Mouse (Mus musculus) stomach, embryonic 16.5 days (tissue): ENCODE results near the gene Rhou. TPM values are rescaled to one million over a fixed set of nuclear protein-coding genes. Genes with fewer than 3 reads are reported as not detected.
A peak's percentile ranks its signal among the peaks of the same experiment; 100 is the strongest.

Experiments used
- ATAC-seq: fragments of 200-750 bp; cut with Nextera tagmentation; 2 replicates; pipeline ENCODE4 v1.8.0; 2017; ENCODE audit warnings: moderate number of reproducible peaks, moderate TSS enrichment; ENCODE audit not compliant: insufficient read depth, low FRiP score
- H3K27ac ChIP-seq: fragments of 300-500 bp; sonication (generic); 2 replicates; pipeline ENCODE4 v1.5.1; 2014; ENCODE audit warnings: low read length
- H3K27me3 ChIP-seq: fragments of 300-500 bp; sonication (generic); 2 replicates; pipeline ENCODE4 v1.6.1; 2014; ENCODE audit warnings: low read length, control low read depth, mixed read lengths; ENCODE audit not compliant: control insufficient read depth, insufficient read depth
- H3K36me3 ChIP-seq: fragments of 300-500 bp; sonication (generic); 2 replicates; pipeline ENCODE4 v1.6.1; 2014; ENCODE audit warnings: low read length; ENCODE audit not compliant: control insufficient read depth, insufficient read depth
- H3K4me1 ChIP-seq: fragments of 300-500 bp; sonication (generic); 2 replicates; pipeline ENCODE4 v1.6.1; 2014; ENCODE audit warnings: low read length, control low read depth, mixed read lengths; ENCODE audit not compliant: control insufficient read depth, insufficient read depth
- H3K4me2 ChIP-seq: fragments of 300-500 bp; sonication (generic); 2 replicates; pipeline ENCODE4 v1.6.1; 2014; ENCODE audit warnings: low read depth, low read length, mixed read lengths
- H3K4me3 ChIP-seq: fragments of 300-500 bp; sonication (generic); replicated peaks from 2 replicates; pipeline ENCODE4 v1.5.1; 2014; ENCODE audit warnings: mild to moderate bottlenecking, low read length
- H3K9ac ChIP-seq: fragments of 300-500 bp; sonication (generic); 2 replicates; pipeline ENCODE4 v1.6.1; 2014; ENCODE audit warnings: low read length
- H3K9me3 ChIP-seq: fragments of 300-500 bp; sonication (generic); replicated peaks from 2 replicates; pipeline ENCODE4 v1.6.1; 2016; ENCODE audit warnings: low read length, control low read depth; ENCODE audit not compliant: control insufficient read depth
- WGBS: fragments of 180-500 bp; shearing (Covaris S2); extraction: QIAGEN DNeasy Blood & Tissue Kit; methylation state at CpG from one replicate; pipeline ENCODE4 v1.1.7; 2014; 5-methylcytosine and 5-hydroxymethylcytosine counted together
- polyA plus RNA-seq: library from polyadenylated mRNA; unstranded; fragments of >200 nt; fragmentation: Nextera tagmentation; extraction: Ambion mirVana; gene quantifications from 2 replicates; pipeline ENCODE4 v1.2.1, GENCODE M21; 2015

The Rhou gene
- polyA plus RNA-seq, 1 experiment from 2014 or later, result 8.7 TPM

GRCm38 (mm10) chr8:123655351-123655779 lies 1.6 kb downstream of the Rhou start:
- H3K4me2 ChIP-seq, result peak overlapping the region; percentile 55
- H3K27ac ChIP-seq, result peak overlapping the region; percentile 87
- WGBS, result 10% methylated on average over 8 of the region's 8 CpGs
- peak overlapping the region; percentile 77 for H3K4me3 ChIP-seq
- peak overlapping the region; percentile 61 for H3K9ac ChIP-seq
- H3K27me3 ChIP-seq, result no peaks in the 10 kb centered on the region
- no peaks in the 10 kb centered on the region for H3K9me3 ChIP-seq
- no peaks in the 10 kb centered on the region for H3K36me3 ChIP-seq
- no peak for ATAC-seq
- peaks cover 15% of the 10 kb centered on the region for H3K4me1 ChIP-seq

GRCm38 (mm10) chr8:123657826-123658225 lies 4.1 kb downstream of the Rhou start:
- H3K4me3 ChIP-seq, result no peak overlapping the region
- H3K27ac ChIP-seq, result no peak overlapping the region
- no peak overlapping the region for H3K4me2 ChIP-seq
- peaks cover 15% of the 10 kb centered on the region for H3K4me1 ChIP-seq
- WGBS, result 90% methylated on average over 8 of the region's 8 CpGs
- no peak for ATAC-seq
- H3K9me3 ChIP-seq, result no peaks in the 10 kb centered on the region
- 0 out of 2 replicates have a peak, but pooled peaks cover 5% of the 10 kb centered on the region for H3K36me3 ChIP-seq
- no peak overlapping the region for H3K9ac ChIP-seq
- no peaks in the 10 kb centered on the region for H3K27me3 ChIP-seq

GRCm38 (mm10) chr8:123659469-123660057 lies 5.8 kb downstream of the Rhou start:
- 0 out of 2 replicates have a peak, but pooled peaks cover 5% of the 10 kb centered on the region for H3K36me3 ChIP-seq
- H3K4me2 ChIP-seq, result no peak overlapping the region
- 74% methylated on average over 10 of the region's 10 CpGs for whole genome bisulfite sequencing
- H3K9me3 ChIP-seq, result no peaks in the 10 kb centered on the region
- H3K27ac ChIP-seq, result no peak overlapping the region
- H3K9ac ChIP-seq, result no peak overlapping the region
- peaks cover 11% of the 10 kb centered on the region for H3K4me1 ChIP-seq
- ATAC-seq, result no peak
- H3K27me3 ChIP-seq, result no peaks in the 10 kb centered on the region
- no peak overlapping the region for H3K4me3 ChIP-seq

GRCm38 (mm10) chr8:123661515-123661914 lies 7.8 kb downstream of the Rhou start:
- H3K36me3 ChIP-seq, result 0 out of 2 replicates have a peak, but pooled peaks cover 5% of the 10 kb centered on the region

GRCm38 (mm10) chr8:123665580-123665979 lies 11.9 kb downstream of the Rhou start:
- Histone ChIP-seq H3K36me3 (0 out of 2 replicates have a peak, but pooled peaks cover 5% of the 10 kb centered on the region), H3K9me3 (no peaks in the 10 kb centered on the region), H3K4me1 (no peaks in the 10 kb centered on the region; the same call in 1 of the 2 replicates), H3K27me3 (no peaks in the 10 kb centered on the region), H3K27ac (no peak overlapping the region), H3K4me2 (no peak overlapping the region), H3K9ac (no peak overlapping the region), H3K4me3 (no peak overlapping the region)
- no peak for ATAC-seq
- WGBS, result 66% methylated on average over 6 of the region's 6 CpGs

More at GRCm38 (mm10) chr8:123661515-123661914, 7.8 kb downstream of the Rhou start:
- Histone ChIP-seq H3K4me2 (no peak overlapping the region), H3K4me3 (no peak overlapping the region), H3K9me3 (no peaks in the 10 kb centered on the region), H3K4me1 (no peaks in the 10 kb centered on the region), H3K27ac (no peak overlapping the region), H3K27me3 (no peaks in the 10 kb centered on the region), H3K9ac (no peak overlapping the region)
- 83% methylated on average over 11 of the region's 11 CpGs for WGBS
- ATAC-seq, result no peak; the same call in 1 of the 2 replicates

- Histone ChIP-seq H3K9me3 (no peaks in the 10 kb centered on the region), H3K4me1 (no peaks in the 10 kb centered on the region; the same call in 1 of the 2 replicates), H3K27ac (no peak overlapping the region), H3K4me2 (no peak overlapping the region), H3K36me3 (no peaks in the 10 kb centered on the region), H3K27me3 (no peaks in the 10 kb centered on the region), H3K4me3 (no peak overlapping the region), H3K9ac (no peak overlapping the region)
- 82% methylated on average over 1 of the region's 1 CpGs for WGBS
- ATAC-seq, result peak; percentile 42; the same call in 1 of the 2 replicates
Observed at GRCm38 (mm10) chr8:123666832-123667231, 13.1 kb downstream of the Rhou start.

- Histone ChIP-seq H3K27me3 (no peaks in the 10 kb centered on the region), H3K4me2 (no peak overlapping the region), H3K4me3 (no peak overlapping the region), H3K36me3 (no peaks in the 10 kb centered on the region), H3K9ac (no peak overlapping the region), H3K27ac (no peak overlapping the region), H3K9me3 (no peaks in the 10 kb centered on the region), H3K4me1 (no peaks in the 10 kb centered on the region; the same call in 1 of the 2 replicates)
- WGBS, result 46% methylated on average over 4 of the region's 4 CpGs
- no peak for ATAC-seq
Observed at GRCm38 (mm10) chr8:123668681-123669080, 15.0 kb downstream of the Rhou start.

- Histone ChIP-seq H3K4me3 (no peak overlapping the region), H3K4me2 (no peak overlapping the region), H3K9me3 (no peaks in the 10 kb centered on the region), H3K36me3 (no peaks in the 10 kb centered on the region), H3K4me1 (peaks cover 6% of the 10 kb centered on the region; the same call in 1 of the 2 replicates), H3K27me3 (no peaks in the 10 kb centered on the region), H3K27ac (no peak overlapping the region), H3K9ac (no peak overlapping the region)
- 64% methylated on average over 7 of the region's 7 CpGs for WGBS
- no peak for ATAC-seq
Observed at GRCm38 (mm10) chr8:123670766-123671165, 17.0 kb downstream of the Rhou start.

GRCm38 (mm10) chr8:123671454-123671853 lies 17.7 kb downstream of the Rhou start:
- no peak overlapping the region for H3K9ac ChIP-seq
- no peak overlapping the region for H3K27ac ChIP-seq
- H3K9me3 ChIP-seq, result no peaks in the 10 kb centered on the region
- ATAC-seq, result no peak
- H3K4me1 ChIP-seq, result peaks cover 6% of the 10 kb centered on the region; the same call in 1 of the 2 replicates
- no peaks in the 10 kb centered on the region for H3K36me3 ChIP-seq
- no peak overlapping the region for H3K4me3 ChIP-seq
- 64% methylated on average over 7 of the region's 7 CpGs for WGBS
- H3K4me2 ChIP-seq, result no peak overlapping the region
- no peaks in the 10 kb centered on the region for H3K27me3 ChIP-seq
